In genomic region chr12:69207396-69207795, GRCm38 (mm10) we compare ENCODE assay signal across 24 mouse cellular contexts. TPM values are rescaled to one million over a fixed set of nuclear protein-coding genes. Genes with fewer than 3 reads are reported as not detected.
"Had no signal": no experiment of that assay in that cellular context is flagged by ENCODE, and none has a peak within 500 bp of the region (broad histone marks: within the 10 kb centered on the region; RNA-seq: fewer than 3 reads in every experiment).

No protein-coding gene starts in this region.

- H3K4me3 ChIP-seq: heart, embryonic 12.5 days; hindbrain, embryonic 13.5 days; hindbrain, embryonic 15.5 days; kidney, embryonic 15.5 days; limb, embryonic 13.5 days; limb, embryonic 15.5 days; liver, embryonic 12.5 days had no signal

- ATAC-seq: hindbrain, postnatal 0 days; intestine, embryonic 16.5 days; liver, embryonic 12.5 days had no signal

- H3K9me3 ChIP-seq: heart, embryonic 12.5 days; hindbrain, embryonic 13.5 days; hindbrain, embryonic 15.5 days; kidney, embryonic 15.5 days; limb, embryonic 13.5 days; limb, embryonic 15.5 days; liver, embryonic 12.5 days had no signal

- H3K27ac ChIP-seq: hindbrain, embryonic 13.5 days; hindbrain, embryonic 15.5 days; hindbrain, postnatal 0 days; kidney, embryonic 15.5 days; kidney, postnatal 0 days; limb, embryonic 13.5 days; limb, embryonic 15.5 days; liver, embryonic 12.5 days had no signal

- H3K27me3 ChIP-seq: heart, embryonic 12.5 days; hindbrain, embryonic 13.5 days; hindbrain, embryonic 15.5 days; kidney, embryonic 15.5 days; limb, embryonic 13.5 days; limb, embryonic 15.5 days; liver, embryonic 12.5 days had no signal

- H3K4me1 ChIP-seq: hindbrain, embryonic 15.5 days; kidney, embryonic 15.5 days; limb, embryonic 13.5 days; limb, embryonic 15.5 days; liver, embryonic 12.5 days had no signal

- H3K9ac ChIP-seq: heart, embryonic 12.5 days; hindbrain, embryonic 13.5 days; hindbrain, embryonic 15.5 days; kidney, embryonic 15.5 days; limb, embryonic 13.5 days; limb, embryonic 15.5 days; liver, embryonic 12.5 days had no signal

- DNase-seq: gastrocnemius, postnatal 14 days; gastrocnemius, postnatal 36 days; heart, adult 18-20 months; heart, postnatal 10 days; heart, postnatal 36 days; kidney, adult 11 months; kidney, adult 2 months; kidney, adult 9 months; kidney, postnatal 14 days; kidney, postnatal 36 days; layer of hippocampus, adult 9-11 months; layer of hippocampus, postnatal 36 days; left cerebral cortex, postnatal 4 days had no signal

- H3K4me2 ChIP-seq: heart, embryonic 12.5 days; hindbrain, embryonic 13.5 days; hindbrain, embryonic 15.5 days; kidney, embryonic 15.5 days; limb, embryonic 13.5 days; limb, embryonic 15.5 days; liver, embryonic 12.5 days had no signal

- H3K36me3 ChIP-seq: hindbrain, embryonic 15.5 days had no signal

RNA-seq across cellular contexts. Expression of gene Gm49384, which starts 3.3 kb away (rescaled TPM):
- polyA plus RNA-seq: gonadal fat pad, adult 2 months had no signal
